Mouse (Mus musculus): ENCODE measurements around the gene Lrrc56.

GRCm38 (mm10) chr7:141229702-141230101 is 35.7 kb downstream of the Lrrc56 start:
- no peak for TF ChIP-seq POLR2A (IDR thresholded peaks at IDR 0.05; ENCODE audit: low read depth, low read length)
- TF ChIP-seq CTCF (IDR thresholded peaks at IDR 0.05; ENCODE audit: extremely low read depth, insufficient read length, insufficient replicate concordance, low read depth, low read length) = no peak

Measured in small intestine, adult 2 months (tissue).